Mouse (Mus musculus): ENCODE data around the gene Gm28035. TPM values are rescaled to one million over a fixed set of nuclear protein-coding genes. Genes with fewer than 3 reads are reported as not detected.
A peak's percentile ranks its signal among the peaks of the same experiment; 100 is the strongest.

The Gm28035 gene
- polyA plus RNA-seq, 1 experiment from 2014 or later = 0.55 TPM

DNA sequence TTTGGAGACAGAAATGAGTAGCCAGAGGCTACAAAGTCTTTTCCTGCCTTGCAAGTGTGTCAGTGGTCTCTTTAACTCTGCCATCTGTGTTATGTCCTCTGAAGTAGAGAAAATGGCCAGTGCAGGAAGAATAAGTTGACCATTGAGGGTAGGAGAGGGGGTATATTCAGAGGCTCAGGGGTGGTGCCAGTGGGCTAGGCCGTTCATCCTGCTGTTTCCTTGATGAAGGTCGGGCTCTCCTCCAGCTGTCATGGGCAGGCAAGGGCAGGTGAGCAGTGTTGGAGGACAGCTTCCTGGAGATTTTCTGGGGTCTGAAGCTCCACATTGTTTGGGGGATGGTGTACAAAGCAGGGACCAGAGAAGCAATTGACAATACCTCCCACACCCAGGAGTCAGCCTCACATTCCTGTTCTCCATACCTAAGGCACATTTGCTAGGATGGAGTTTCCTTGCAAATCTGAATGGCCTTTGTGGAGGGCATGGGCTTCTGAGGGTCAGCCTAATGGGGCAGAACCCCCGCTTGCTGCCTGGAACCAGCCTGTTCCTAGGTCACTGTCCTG is 1.4 kb upstream of the Gm28035 start:
- Histone ChIP-seq H3K9ac (ENCODE audit: low read length) (peak overlapping the region; percentile 91), H3K27me3 (ENCODE audit: control insufficient read depth, insufficient read depth, low read length) (no peaks in the 10 kb centered on the region), H3K27ac (replicated peaks in 1 of 2; ENCODE audit: control insufficient read depth in 1 of 2, insufficient read depth in 1 of 2, low read depth in 2 of 2, low read length in 2 of 2) (peak overlapping the region; percentile 87 to 91), H3K4me2 (ENCODE audit: low read length) (peak overlapping the region; percentile 90), H3K4me1 (ENCODE audit: control insufficient read depth in 2 of 2, insufficient read depth in 2 of 2, low read length in 2 of 2) (peaks cover 32 to 52% of the 10 kb centered on the region in 2 experiments), H3K36me3 (ENCODE audit: control insufficient read depth, insufficient read depth, low read length) (peaks cover 35% of the 10 kb centered on the region), H3K9me3 (ENCODE audit: control insufficient read depth, low read length) (no peaks in the 10 kb centered on the region), H3K4me3 (ENCODE audit: control insufficient read depth in 1 of 2, insufficient read depth in 1 of 2, low read depth in 1 of 2, low read length in 2 of 2) (peak overlapping the region; percentile 76 to 93)
- ATAC-seq (ENCODE audit: insufficient number of reproducible peaks, insufficient read depth, low FRiP score, low read depth) = no peak
- WGBS = 44% methylated on average over 3 of the region's 3 CpGs

- 19% methylated on average over 4 of the region's 4 CpGs for WGBS
- Histone ChIP-seq H3K27me3 (ENCODE audit: control insufficient read depth, insufficient read depth, low read length) (no peaks in the 10 kb centered on the region), H3K4me3 (ENCODE audit: control insufficient read depth in 1 of 2, insufficient read depth in 1 of 2, low read depth in 1 of 2, low read length in 2 of 2) (peak overlapping the region in 1 of 2 experiments; percentile 8; a peak in 2 of 4 replicates), H3K4me2 (ENCODE audit: low read length) (peak overlapping the region; percentile 90), H3K27ac (replicated peaks in 1 of 2; ENCODE audit: control insufficient read depth in 1 of 2, insufficient read depth in 1 of 2, low read depth in 2 of 2, low read length in 2 of 2) (peak overlapping the region; percentile 87 to 91), H3K36me3 (ENCODE audit: control insufficient read depth, insufficient read depth, low read length) (peaks cover 43% of the 10 kb centered on the region), H3K9ac (ENCODE audit: low read length) (peak overlapping the region; percentile 91), H3K4me1 (ENCODE audit: control insufficient read depth in 2 of 2, insufficient read depth in 2 of 2, low read length in 2 of 2) (peaks cover 32 to 52% of the 10 kb centered on the region in 2 experiments), H3K9me3 (ENCODE audit: control insufficient read depth, low read length) (no peaks in the 10 kb centered on the region)
- ATAC-seq (ENCODE audit: insufficient number of reproducible peaks, insufficient read depth, low FRiP score, low read depth) = peak; percentile 31
These were observed 590 bp upstream of the Gm28035 start for GRCm38 (mm10) chr2:30239777-30240176.

DNA sequence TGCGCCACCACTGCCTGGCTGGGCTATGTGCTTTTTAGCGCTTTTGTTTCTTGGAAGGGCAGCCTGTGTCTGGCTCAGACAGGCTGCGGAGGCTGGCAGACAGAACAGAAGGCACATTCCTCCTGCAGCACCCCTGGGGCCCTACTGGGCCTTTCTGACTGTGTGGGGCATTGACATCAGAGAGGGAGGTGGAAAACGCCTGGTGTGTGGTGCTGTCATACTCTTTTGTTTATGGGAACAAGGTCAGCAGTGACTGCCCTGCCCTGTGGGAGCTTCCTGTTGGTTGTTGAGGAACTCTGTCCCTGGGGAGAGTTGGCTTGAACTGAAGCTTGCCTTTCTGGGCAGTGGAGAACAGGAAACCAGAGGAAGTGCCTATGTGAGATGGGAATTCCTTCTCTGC is 2.1 kb downstream of the Gm28035 start:
- 28% methylated on average over 4 of the region's 4 CpGs for WGBS
- peak overlapping the region; percentile 9; the same call in 1 of the 2 replicates for H3K4me2 ChIP-seq (ENCODE audit: low read length)
- H3K4me1 ChIP-seq (ENCODE audit: control insufficient read depth in 2 of 2, insufficient read depth in 2 of 2, low read length in 2 of 2) = peaks cover 32 to 55% of the 10 kb centered on the region in 2 experiments
- no peaks in the 10 kb centered on the region for H3K9me3 ChIP-seq (ENCODE audit: control insufficient read depth, low read length)
- peaks cover 54% of the 10 kb centered on the region for H3K36me3 ChIP-seq (ENCODE audit: control insufficient read depth, insufficient read depth, low read length)
- H3K27me3 ChIP-seq (ENCODE audit: control insufficient read depth, insufficient read depth, low read length) = no peaks in the 10 kb centered on the region
- H3K9ac ChIP-seq (ENCODE audit: low read length) = no peak overlapping the region
- H3K4me3 ChIP-seq (ENCODE audit: control insufficient read depth in 1 of 2, insufficient read depth in 1 of 2, low read depth in 1 of 2, low read length in 2 of 2) = no peak overlapping the region
- peak overlapping the region; percentile 64 to 70 for H3K27ac ChIP-seq (replicated peaks in 1 of 2; ENCODE audit: control insufficient read depth in 1 of 2, insufficient read depth in 1 of 2, low read depth in 2 of 2, low read length in 2 of 2)
- ATAC-seq (ENCODE audit: insufficient number of reproducible peaks, insufficient read depth, low FRiP score, low read depth) = peak; percentile 25

DNA sequence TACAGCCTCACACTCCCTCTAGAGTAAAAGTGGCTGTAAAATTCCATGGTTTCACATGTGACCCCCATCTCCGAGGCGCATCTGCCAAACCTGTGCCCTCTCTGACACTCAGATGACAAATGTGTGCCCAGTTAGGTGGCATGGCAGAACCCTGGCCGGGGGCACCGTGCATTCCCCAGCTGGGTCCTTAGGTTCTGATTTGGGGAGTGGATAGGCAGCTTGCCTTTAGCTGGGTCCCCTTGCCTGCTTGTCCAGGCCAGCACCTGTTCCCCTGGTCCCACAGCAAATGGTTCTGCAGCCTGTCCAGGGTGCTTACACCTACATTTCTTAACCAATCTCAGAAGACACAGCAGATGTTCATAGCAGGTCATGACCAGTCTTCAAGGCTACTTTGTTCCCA is 3.0 kb downstream of the Gm28035 start:
- no peak overlapping the region for H3K9ac ChIP-seq (ENCODE audit: low read length)
- H3K27me3 ChIP-seq (ENCODE audit: control insufficient read depth, insufficient read depth, low read length) = no peaks in the 10 kb centered on the region
- H3K27ac ChIP-seq (replicated peaks in 1 of 2; ENCODE audit: control insufficient read depth in 1 of 2, insufficient read depth in 1 of 2, low read depth in 2 of 2, low read length in 2 of 2) = peak overlapping the region in 1 of 2 experiments; percentile 64; a peak in 2 of 4 replicates
- WGBS = 94% methylated on average over 4 of the region's 4 CpGs
- ATAC-seq (ENCODE audit: insufficient number of reproducible peaks, insufficient read depth, low FRiP score, low read depth) = no peak
- H3K4me3 ChIP-seq (ENCODE audit: control insufficient read depth in 1 of 2, insufficient read depth in 1 of 2, low read depth in 1 of 2, low read length in 2 of 2) = no peak overlapping the region
- H3K4me2 ChIP-seq (ENCODE audit: low read length) = no peak overlapping the region
- H3K36me3 ChIP-seq (ENCODE audit: control insufficient read depth, insufficient read depth, low read length) = peaks cover 59% of the 10 kb centered on the region
- no peaks in the 10 kb centered on the region for H3K9me3 ChIP-seq (ENCODE audit: control insufficient read depth, low read length)
- peaks cover 32 to 55% of the 10 kb centered on the region in 2 experiments for H3K4me1 ChIP-seq (ENCODE audit: control insufficient read depth in 2 of 2, insufficient read depth in 2 of 2, low read length in 2 of 2)

GRCm38 (mm10) chr2:30244595-30245178 is 4.3 kb downstream of the Gm28035 start:
- Histone ChIP-seq H3K9me3 (ENCODE audit: control insufficient read depth, low read length) (no peaks in the 10 kb centered on the region), H3K27ac (replicated peaks in 1 of 2; ENCODE audit: control insufficient read depth in 1 of 2, insufficient read depth in 1 of 2, low read depth in 2 of 2, low read length in 2 of 2) (no peak overlapping the region), H3K27me3 (ENCODE audit: control insufficient read depth, insufficient read depth, low read length) (no peaks in the 10 kb centered on the region), H3K36me3 (ENCODE audit: control insufficient read depth, insufficient read depth, low read length) (peaks cover 72% of the 10 kb centered on the region), H3K9ac (ENCODE audit: low read length) (no peak overlapping the region), H3K4me1 (ENCODE audit: control insufficient read depth in 2 of 2, insufficient read depth in 2 of 2, low read length in 2 of 2) (peaks cover 19 to 42% of the 10 kb centered on the region in 2 experiments), H3K4me2 (ENCODE audit: low read length) (no peak overlapping the region), H3K4me3 (ENCODE audit: control insufficient read depth in 1 of 2, insufficient read depth in 1 of 2, low read depth in 1 of 2, low read length in 2 of 2) (no peak overlapping the region)
- 80% methylated on average over 7 of the region's 7 CpGs for WGBS
- no peak for ATAC-seq (ENCODE audit: insufficient number of reproducible peaks, insufficient read depth, low FRiP score, low read depth)

GRCm38 (mm10) chr2:30247036-30247435 is 6.7 kb downstream of the Gm28035 start:
- H3K4me2 ChIP-seq (ENCODE audit: low read length) = no peak overlapping the region
- H3K4me3 ChIP-seq (ENCODE audit: control insufficient read depth in 1 of 2, insufficient read depth in 1 of 2, low read depth in 1 of 2, low read length in 2 of 2) = no peak overlapping the region
- ATAC-seq (ENCODE audit: insufficient number of reproducible peaks, insufficient read depth, low FRiP score, low read depth) = no peak
- H3K27me3 ChIP-seq (ENCODE audit: control insufficient read depth, insufficient read depth, low read length) = no peaks in the 10 kb centered on the region
- H3K36me3 ChIP-seq (ENCODE audit: control insufficient read depth, insufficient read depth, low read length) = peaks cover 68% of the 10 kb centered on the region
- H3K9me3 ChIP-seq (ENCODE audit: control insufficient read depth, low read length) = no peaks in the 10 kb centered on the region
- H3K9ac ChIP-seq (ENCODE audit: low read length) = no peak overlapping the region
- H3K4me1 ChIP-seq (ENCODE audit: control insufficient read depth in 2 of 2, insufficient read depth in 2 of 2, low read length in 2 of 2) = peaks cover 13 to 29% of the 10 kb centered on the region in 2 experiments
- no peak overlapping the region for H3K27ac ChIP-seq (replicated peaks in 1 of 2; ENCODE audit: control insufficient read depth in 1 of 2, insufficient read depth in 1 of 2, low read depth in 2 of 2, low read length in 2 of 2)
- WGBS = 91% methylated on average over 5 of the region's 5 CpGs

DNA sequence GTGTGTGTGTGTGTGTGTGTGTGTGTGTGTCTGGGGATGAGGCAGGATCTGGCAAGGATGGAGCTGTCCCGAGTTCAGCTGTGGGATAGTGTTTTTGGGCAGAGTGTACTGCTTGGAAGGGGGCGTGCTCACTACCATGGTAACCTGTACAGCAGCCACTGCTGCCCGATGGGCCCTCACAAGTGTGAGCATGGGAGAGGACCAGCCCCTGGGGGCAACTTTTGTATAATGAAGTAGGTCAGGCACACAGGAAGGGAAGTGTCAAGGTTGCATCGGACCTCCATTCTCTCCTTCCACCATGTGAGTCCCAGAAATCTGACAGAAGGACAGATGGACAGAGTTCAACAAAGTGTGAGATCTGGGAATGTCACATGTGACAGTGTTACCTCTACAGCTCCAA is 7.3 kb downstream of the Gm28035 start:
- no peak for ATAC-seq (ENCODE audit: insufficient number of reproducible peaks, insufficient read depth, low FRiP score, low read depth)
- H3K9ac ChIP-seq (ENCODE audit: low read length) = no peak overlapping the region
- no peak overlapping the region for H3K4me3 ChIP-seq (ENCODE audit: control insufficient read depth in 1 of 2, insufficient read depth in 1 of 2, low read depth in 1 of 2, low read length in 2 of 2)

More for the DNA sequence above, 7.3 kb downstream of the Gm28035 start:
- H3K27ac ChIP-seq (replicated peaks in 1 of 2; ENCODE audit: control insufficient read depth in 1 of 2, insufficient read depth in 1 of 2, low read depth in 2 of 2, low read length in 2 of 2) = no peak overlapping the region
- H3K9me3 ChIP-seq (ENCODE audit: control insufficient read depth, low read length) = no peaks in the 10 kb centered on the region
- H3K27me3 ChIP-seq (ENCODE audit: control insufficient read depth, insufficient read depth, low read length) = no peaks in the 10 kb centered on the region
- peaks cover 70% of the 10 kb centered on the region for H3K36me3 ChIP-seq (ENCODE audit: control insufficient read depth, insufficient read depth, low read length)
- 83% methylated on average over 4 of the region's 4 CpGs for WGBS
- no peak overlapping the region for H3K4me2 ChIP-seq (ENCODE audit: low read length)
- H3K4me1 ChIP-seq (ENCODE audit: control insufficient read depth in 2 of 2, insufficient read depth in 2 of 2, low read length in 2 of 2) = peaks cover 9 to 22% of the 10 kb centered on the region in 2 experiments

Measured in heart, embryonic 14.5 days (tissue).